Mouse (Mus musculus) ES-E14 (cell line): Measurements from ENCODE around the gene Hspe1.

ENCODE experiments used
- CHD2 ChIP-seq: IDR thresholded peaks from 2 replicates; pipeline ENCODE4 v1.6.1; 2014; ENCODE audit warnings: mild to moderate bottlenecking, low read depth, low read length, inconsistent platforms
- HCFC1 ChIP-seq: IDR thresholded peaks from 2 replicates; pipeline ENCODE4 v1.6.1; 2012; ENCODE audit warnings: low read length, inconsistent platforms, borderline replicate concordance; ENCODE audit not compliant: insufficient read depth

- TF ChIP-seq HCFC1 (no peak), CHD2 (no peak)
These were observed 26.8 kb upstream of the Hspe1 start for GRCm38 (mm10) chr1:55061099-55061498.
